Mouse (Mus musculus): ENCODE measurements around the gene Ablim1. TPM values are rescaled to one million over a fixed set of nuclear protein-coding genes. Genes with fewer than 3 reads are reported as not detected.
A peak's percentile ranks its signal among the peaks of the same experiment; 100 is the strongest.

The Ablim1 gene
- polyA plus RNA-seq, 1 experiment from 2014 or later, result 40.5 TPM

GRCm38 (mm10) chr19:57180333-57180732 lies 134.4 kb downstream of the Ablim1 start:
- no peak overlapping the region for H3K4me2 ChIP-seq (ENCODE audit: low read length)
- H3K36me3 ChIP-seq (ENCODE audit: insufficient read depth, low read length), result no peaks in the 10 kb centered on the region
- no peaks in the 10 kb centered on the region for H3K27me3 ChIP-seq (ENCODE audit: insufficient read depth, low read length)
- TF ChIP-seq CTCF (IDR thresholded peaks at IDR 0.05; ENCODE audit: low read depth), result no peak
- ATAC-seq (replicated peaks; ENCODE audit: low FRiP score, low read depth), result no peak
- peaks cover 25% of the 10 kb centered on the region for H3K4me1 ChIP-seq (replicated peaks; ENCODE audit: insufficient read depth, low read length)
- no peak overlapping the region for H3K4me3 ChIP-seq (replicated peaks; ENCODE audit: low read depth, low read length)
- DNase-seq (ENCODE audit: low spot score), result no peak
- no peaks in the 10 kb centered on the region for H3K9me3 ChIP-seq (replicated peaks; ENCODE audit: low read length)
- H3K27ac ChIP-seq, result peak overlapping the region; percentile 72; the same call in 1 of the 2 replicates
- WGBS, result 44% methylated on average over 9 of the region's 9 CpGs
- H3K9ac ChIP-seq (ENCODE audit: low read depth, low read length), result no peak overlapping the region

GRCm38 (mm10) chr19:57179269-57179668 lies 135.4 kb downstream of the Ablim1 start:
- Histone ChIP-seq H3K27ac (no peak overlapping the region), H3K36me3 (ENCODE audit: insufficient read depth, low read length) (no peaks in the 10 kb centered on the region), H3K4me2 (ENCODE audit: low read length) (no peak overlapping the region), H3K9me3 (replicated peaks; ENCODE audit: low read length) (no peaks in the 10 kb centered on the region), H3K27me3 (ENCODE audit: insufficient read depth, low read length) (no peaks in the 10 kb centered on the region), H3K4me1 (replicated peaks; ENCODE audit: insufficient read depth, low read length) (peaks cover 21% of the 10 kb centered on the region), H3K9ac (ENCODE audit: low read depth, low read length) (no peak overlapping the region), H3K4me3 (replicated peaks; ENCODE audit: low read depth, low read length) (no peak overlapping the region)
- DNase-seq (ENCODE audit: low spot score), result no peak
- no peak for TF ChIP-seq CTCF (IDR thresholded peaks at IDR 0.05; ENCODE audit: low read depth)
- ATAC-seq (replicated peaks; ENCODE audit: low FRiP score, low read depth), result no peak
- 79% methylated on average over 7 of the region's 7 CpGs for WGBS

GRCm38 (mm10) chr19:57177334-57177733 lies 137.4 kb downstream of the Ablim1 start:
- Histone ChIP-seq H3K4me1 (replicated peaks; ENCODE audit: insufficient read depth, low read length) (peaks cover 24% of the 10 kb centered on the region), H3K4me2 (ENCODE audit: low read length) (no peak overlapping the region), H3K4me3 (replicated peaks; ENCODE audit: low read depth, low read length) (no peak overlapping the region), H3K27ac (no peak overlapping the region), H3K9me3 (replicated peaks; ENCODE audit: low read length) (no peaks in the 10 kb centered on the region), H3K36me3 (ENCODE audit: insufficient read depth, low read length) (no peaks in the 10 kb centered on the region), H3K27me3 (ENCODE audit: insufficient read depth, low read length) (no peaks in the 10 kb centered on the region), H3K9ac (ENCODE audit: low read depth, low read length) (no peak overlapping the region)
- DNase-seq (ENCODE audit: low spot score), result no peak
- WGBS, result 70% methylated on average over 6 of the region's 6 CpGs
- no peak for TF ChIP-seq CTCF (IDR thresholded peaks at IDR 0.05; ENCODE audit: low read depth)
- no peak for ATAC-seq (replicated peaks; ENCODE audit: low FRiP score, low read depth)

- Histone ChIP-seq H3K27me3 (ENCODE audit: insufficient read depth, low read length) (no peaks in the 10 kb centered on the region), H3K4me1 (replicated peaks; ENCODE audit: insufficient read depth, low read length) (peaks cover 7% of the 10 kb centered on the region), H3K36me3 (ENCODE audit: insufficient read depth, low read length) (no peaks in the 10 kb centered on the region), H3K4me3 (replicated peaks; ENCODE audit: low read depth, low read length) (no peak overlapping the region), H3K9me3 (replicated peaks; ENCODE audit: low read length) (no peaks in the 10 kb centered on the region), H3K27ac (peak overlapping the region; percentile 27; the same call in 1 of the 2 replicates), H3K4me2 (ENCODE audit: low read length) (no peak overlapping the region), H3K9ac (ENCODE audit: low read depth, low read length) (no peak overlapping the region)
- DNase-seq (ENCODE audit: low spot score) (no peak), ATAC-seq (replicated peaks; ENCODE audit: low FRiP score, low read depth) (no peak)
- no peak for TF ChIP-seq CTCF (IDR thresholded peaks at IDR 0.05; ENCODE audit: low read depth)
Observed at GRCm38 (mm10) chr19:57175077-57175476, 139.6 kb downstream of the Ablim1 start.

- H3K27ac ChIP-seq, result peak overlapping the region; percentile 1; the same call in 1 of the 2 replicates
- TF ChIP-seq CTCF (IDR thresholded peaks at IDR 0.05; ENCODE audit: low read depth), result no peak
- no peaks in the 10 kb centered on the region for H3K36me3 ChIP-seq (ENCODE audit: insufficient read depth, low read length)
- H3K4me1 ChIP-seq (replicated peaks; ENCODE audit: insufficient read depth, low read length), result peaks cover 3% of the 10 kb centered on the region; the same call in 1 of the 2 replicates
- no peak overlapping the region for H3K4me2 ChIP-seq (ENCODE audit: low read length)
- H3K4me3 ChIP-seq (replicated peaks; ENCODE audit: low read depth, low read length), result no peak overlapping the region
- DNase-seq (ENCODE audit: low spot score) (no peak), ATAC-seq (replicated peaks; ENCODE audit: low FRiP score, low read depth) (no peak)
- H3K9me3 ChIP-seq (replicated peaks; ENCODE audit: low read length), result no peaks in the 10 kb centered on the region
- 61% methylated on average over 5 of the region's 5 CpGs for WGBS
- H3K27me3 ChIP-seq (ENCODE audit: insufficient read depth, low read length), result no peaks in the 10 kb centered on the region
- H3K9ac ChIP-seq (ENCODE audit: low read depth, low read length), result no peak overlapping the region
Observed at GRCm38 (mm10) chr19:57174541-57174940, 140.2 kb downstream of the Ablim1 start.

GRCm38 (mm10) chr19:57174045-57174444 lies 140.7 kb downstream of the Ablim1 start:
- H3K27ac ChIP-seq, result peak overlapping the region; percentile 42; the same call in 1 of the 2 replicates
- ATAC-seq (replicated peaks; ENCODE audit: low FRiP score, low read depth) (no peak), DNase-seq (ENCODE audit: low spot score) (no peak)
- H3K9ac ChIP-seq (ENCODE audit: low read depth, low read length), result no peak overlapping the region
- WGBS, result 47% methylated on average over 5 of the region's 5 CpGs
- H3K4me1 ChIP-seq (replicated peaks; ENCODE audit: insufficient read depth, low read length), result peaks cover 3% of the 10 kb centered on the region; the same call in 1 of the 2 replicates
- no peaks in the 10 kb centered on the region for H3K27me3 ChIP-seq (ENCODE audit: insufficient read depth, low read length)
- H3K36me3 ChIP-seq (ENCODE audit: insufficient read depth, low read length), result no peaks in the 10 kb centered on the region
- H3K4me2 ChIP-seq (ENCODE audit: low read length), result no peak overlapping the region
- no peaks in the 10 kb centered on the region for H3K9me3 ChIP-seq (replicated peaks; ENCODE audit: low read length)
- no peak overlapping the region for H3K4me3 ChIP-seq (replicated peaks; ENCODE audit: low read depth, low read length)
- no peak for TF ChIP-seq CTCF (IDR thresholded peaks at IDR 0.05; ENCODE audit: low read depth)

- WGBS, result 89% methylated on average over 5 of the region's 5 CpGs
Observed at GRCm38 (mm10) chr19:57172321-57172720, 142.4 kb downstream of the Ablim1 start.

More at GRCm38 (mm10) chr19:57172321-57172720, 142.4 kb downstream of the Ablim1 start:
- H3K27me3 ChIP-seq (ENCODE audit: insufficient read depth, low read length), result no peaks in the 10 kb centered on the region
- no peak for ATAC-seq (replicated peaks; ENCODE audit: low FRiP score, low read depth)
- no peak overlapping the region for H3K27ac ChIP-seq
- H3K4me2 ChIP-seq (ENCODE audit: low read length), result no peak overlapping the region
- no peaks in the 10 kb centered on the region for H3K36me3 ChIP-seq (ENCODE audit: insufficient read depth, low read length)
- H3K9me3 ChIP-seq (replicated peaks; ENCODE audit: low read length), result no peaks in the 10 kb centered on the region
- H3K4me3 ChIP-seq (replicated peaks; ENCODE audit: low read depth, low read length), result no peak overlapping the region
- no peak for DNase-seq (ENCODE audit: low spot score)
- H3K4me1 ChIP-seq (replicated peaks; ENCODE audit: insufficient read depth, low read length), result peaks cover 3% of the 10 kb centered on the region; the same call in 1 of the 2 replicates
- no peak overlapping the region for H3K9ac ChIP-seq (ENCODE audit: low read depth, low read length)
- no peak for TF ChIP-seq CTCF (IDR thresholded peaks at IDR 0.05; ENCODE audit: low read depth)
